Mouse (Mus musculus) ES-CJ7 (cell line): ENCODE measurements around the gene Nfyc.

Source experiments
- DNase-seq: peaks from one replicate; pipeline ENCODE4 v3.0.0; 2011; ENCODE audit warnings: low read depth, low spot score

Nfyc gene

GRCm38 (mm10) chr4:120755299-120755698 lies 76.1 kb downstream of the Nfyc start:
- peak; percentile 75 for DNase-seq

GRCm38 (mm10) chr4:120749601-120750000 lies 81.8 kb downstream of the Nfyc start:
- no peak for DNase-seq

DNA sequence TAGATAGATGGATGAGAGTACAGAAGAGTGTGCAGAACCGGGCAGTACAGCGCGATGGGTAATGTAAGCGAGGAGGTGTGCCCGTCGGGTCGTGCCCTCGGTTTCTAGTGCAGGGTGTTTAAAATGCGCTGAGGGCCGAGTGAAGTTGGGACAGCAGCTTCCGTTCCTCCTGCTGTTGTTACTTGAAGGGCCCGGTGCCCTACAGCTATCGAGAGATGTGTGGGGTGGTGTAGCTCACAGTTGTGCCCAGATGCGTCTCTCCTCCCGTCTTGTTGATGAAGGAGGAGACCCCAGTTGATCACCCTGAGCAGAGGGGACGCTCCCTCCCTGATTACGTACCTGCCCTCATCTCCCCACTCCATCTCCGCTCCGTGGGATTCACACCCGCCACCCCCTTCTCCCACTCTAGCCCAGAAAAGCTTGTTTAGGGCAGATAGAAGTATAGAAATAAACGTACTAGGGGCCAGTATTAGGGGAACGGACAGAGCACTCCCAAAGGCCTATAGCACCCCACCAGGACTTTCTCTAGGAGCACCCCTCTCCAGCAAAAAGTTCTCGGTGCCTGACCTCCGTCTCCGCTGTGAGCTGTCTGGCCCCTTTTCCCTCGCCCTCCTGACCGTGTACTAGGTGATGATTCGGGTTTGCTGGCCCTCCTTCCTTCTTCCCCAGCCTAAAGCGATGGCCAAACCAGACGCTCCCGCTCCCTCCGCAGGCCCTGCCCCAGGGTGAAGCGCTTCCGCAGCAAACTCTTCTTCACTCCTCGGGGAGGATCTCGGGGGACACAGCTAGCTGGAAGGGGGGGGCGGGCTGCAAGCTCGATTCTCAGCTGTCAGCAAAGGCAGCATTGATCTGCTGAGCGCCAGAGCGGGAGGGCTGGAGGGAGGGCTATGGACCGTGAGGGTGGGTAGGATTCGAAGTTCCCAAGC lies 83.2 kb downstream of the Nfyc start, which contains the start of gene Kcnq4:
Gene Kcnq4, minus strand, starts transcription at position 672 of the 926 bp plus-strand sequence.
- no peak for DNase-seq

- DNase-seq: no peak
Measured at GRCm38 (mm10) chr4:120747243-120747792, 84.1 kb downstream of the Nfyc start.

GRCm38 (mm10) chr4:120746552-120747150 lies 84.7 kb downstream of the Nfyc start:
- no peak for DNase-seq

DNA sequence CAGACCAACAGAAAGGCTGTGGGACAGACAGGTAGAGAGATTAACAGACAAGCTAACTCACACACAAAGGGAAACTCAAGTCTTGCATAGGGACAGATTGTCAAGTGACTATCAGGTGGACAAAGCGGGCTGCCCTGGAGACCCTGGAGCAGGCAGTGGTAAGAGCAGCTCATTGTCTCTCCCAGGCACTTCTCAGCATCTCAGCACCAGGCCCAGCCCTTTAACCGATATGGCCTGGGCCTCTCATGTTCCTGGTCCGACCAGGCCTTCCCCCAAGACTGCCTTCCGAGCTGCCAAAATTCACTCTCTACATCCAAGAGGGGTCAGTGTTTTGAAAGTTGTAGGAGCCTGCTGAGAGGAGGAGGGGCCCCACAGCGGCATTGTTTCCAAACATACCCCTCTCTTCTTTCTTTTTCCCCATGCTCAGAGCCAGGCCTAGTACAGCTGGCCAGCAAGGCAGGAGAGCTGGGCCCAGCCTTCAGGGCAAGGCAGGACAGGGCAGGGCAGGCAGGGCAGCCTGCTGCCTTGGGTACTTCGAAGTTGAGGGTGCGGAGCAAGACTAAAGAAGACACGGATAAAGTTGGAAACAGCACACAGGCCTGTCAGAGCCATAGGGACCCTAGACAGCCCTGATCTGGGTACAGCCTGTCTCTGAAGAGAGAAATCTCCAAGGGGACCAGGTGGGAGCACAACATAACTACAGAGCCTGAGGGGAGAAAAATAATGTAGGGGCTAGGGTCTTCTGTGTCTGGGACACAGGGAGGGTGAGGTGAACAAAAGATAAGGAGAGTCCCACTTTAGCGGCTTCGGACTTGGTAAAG lies 85.4 kb downstream of the Nfyc start:
- no peak for DNase-seq

- no peak for DNase-seq
Measured at GRCm38 (mm10) chr4:120743636-120744035, 87.7 kb downstream of the Nfyc start.

- DNase-seq: no peak
Measured at GRCm38 (mm10) chr4:120741303-120741702, 90.1 kb downstream of the Nfyc start.

- DNase-seq: no peak
Measured at GRCm38 (mm10) chr4:120734012-120734622, 97.3 kb downstream of the Nfyc start.

- DNase-seq: no peak
Measured at GRCm38 (mm10) chr4:120732737-120733136, 98.6 kb downstream of the Nfyc start.

DNA sequence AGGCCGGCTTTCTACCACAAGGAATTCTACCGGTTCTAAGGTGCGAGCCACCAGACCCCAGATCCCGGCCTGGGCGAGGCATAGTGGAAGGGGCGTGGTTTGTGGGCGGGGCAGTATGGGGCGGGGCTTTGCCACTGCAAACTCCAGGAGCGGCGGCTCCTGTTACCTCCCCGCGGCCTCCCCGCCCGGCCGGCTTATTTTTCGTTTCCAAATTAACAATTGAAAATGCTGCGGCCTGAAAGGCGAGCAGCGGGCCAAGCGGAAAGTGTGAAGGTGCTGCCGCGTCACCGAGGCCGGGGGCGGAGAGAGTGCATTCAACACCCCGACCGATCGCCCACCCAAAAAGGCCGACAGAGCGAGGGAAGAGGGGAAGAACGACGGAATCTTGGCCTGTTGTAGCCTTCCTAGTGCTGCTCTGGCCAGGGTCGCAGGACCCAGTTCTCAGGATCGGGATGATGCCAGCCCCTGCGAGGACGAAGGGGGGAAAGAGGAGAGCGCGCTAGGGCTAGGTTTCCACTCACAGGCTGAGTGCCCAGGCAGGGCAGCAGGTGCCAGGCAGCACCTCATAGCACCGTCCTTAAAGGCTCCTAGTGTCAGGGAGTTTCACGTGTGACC lies 100.2 kb downstream of the Nfyc start:
- DNase-seq: peak; percentile 65

GRCm38 (mm10) chr4:120730574-120730973 lies 100.8 kb downstream of the Nfyc start:
- DNase-seq: no peak

- no peak for DNase-seq
Measured at GRCm38 (mm10) chr4:120730146-120730545, 101.2 kb downstream of the Nfyc start.

- DNase-seq: no peak
Measured at GRCm38 (mm10) chr4:120729441-120729840, 101.9 kb downstream of the Nfyc start.

DNA sequence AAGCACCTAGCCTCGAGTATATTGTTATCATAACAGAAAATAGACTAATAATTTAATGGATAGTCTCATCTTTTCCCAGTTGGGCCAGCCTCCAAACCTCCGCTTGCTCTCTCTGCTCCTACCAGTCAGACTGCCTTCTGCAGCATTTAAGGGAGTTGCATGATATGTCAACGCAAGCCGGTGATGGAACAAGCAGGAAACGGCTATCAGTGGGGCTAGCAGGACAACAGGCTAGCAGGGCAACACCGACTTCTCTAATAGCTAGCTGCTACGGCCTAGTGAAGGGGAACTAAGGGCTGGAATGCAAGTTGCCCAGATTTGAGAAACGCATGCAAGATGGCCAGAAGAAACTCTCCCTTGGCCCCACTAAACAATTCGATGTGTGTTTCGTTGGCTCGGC lies 103.5 kb downstream of the Nfyc start:
- DNase-seq: no peak

- DNase-seq: no peak
Measured at GRCm38 (mm10) chr4:120726174-120726573, 105.2 kb downstream of the Nfyc start.

DNA sequence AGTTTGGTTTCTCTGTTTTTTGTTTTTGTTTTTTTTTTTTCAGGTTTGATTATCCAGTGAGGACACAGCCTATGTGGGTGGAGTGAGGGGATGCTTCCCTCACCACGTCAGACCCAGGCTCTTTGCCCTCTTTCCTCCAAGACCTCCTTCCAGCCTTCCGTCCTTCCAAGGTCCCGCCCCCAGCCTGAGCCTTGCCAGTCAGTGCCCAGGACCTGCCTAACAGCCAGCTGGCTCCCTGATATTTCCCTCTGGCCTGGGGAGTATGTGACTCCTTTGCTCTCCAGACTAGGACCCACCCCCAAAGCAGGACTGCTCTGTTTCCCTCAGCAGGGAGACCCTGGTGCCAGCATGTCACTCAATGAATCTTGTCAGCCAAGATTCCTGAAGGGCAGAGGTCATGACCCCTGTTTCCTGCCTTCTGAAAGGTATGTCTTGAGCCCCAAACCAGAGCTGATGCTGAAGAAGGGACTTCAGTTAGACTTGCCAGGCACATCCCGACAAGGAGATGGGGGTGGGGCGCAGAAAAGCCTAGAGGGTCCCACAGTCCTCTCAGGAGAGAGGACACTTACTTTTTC lies 105.8 kb downstream of the Nfyc start:
- no peak for DNase-seq

DNA sequence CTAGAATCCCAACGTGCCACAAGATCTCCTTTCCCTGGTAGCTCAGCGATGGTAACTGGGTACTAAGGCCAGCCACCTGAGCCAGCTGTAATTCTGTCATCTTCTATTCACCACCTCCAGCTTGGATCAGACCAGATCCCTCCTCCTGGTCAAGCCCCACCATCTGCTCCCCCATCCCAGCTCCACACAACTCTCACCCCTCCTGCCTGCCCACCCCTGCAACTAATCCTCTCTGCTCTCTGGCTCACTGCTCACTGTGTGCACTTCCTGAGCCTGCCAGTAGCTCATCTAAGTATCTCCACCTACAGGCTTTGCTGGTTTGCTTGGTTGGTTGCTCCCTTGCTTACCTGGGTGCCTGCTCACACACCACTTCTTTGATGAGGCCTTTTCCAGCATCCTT lies 109.8 kb downstream of the Nfyc start:
- no peak for DNase-seq

DNA sequence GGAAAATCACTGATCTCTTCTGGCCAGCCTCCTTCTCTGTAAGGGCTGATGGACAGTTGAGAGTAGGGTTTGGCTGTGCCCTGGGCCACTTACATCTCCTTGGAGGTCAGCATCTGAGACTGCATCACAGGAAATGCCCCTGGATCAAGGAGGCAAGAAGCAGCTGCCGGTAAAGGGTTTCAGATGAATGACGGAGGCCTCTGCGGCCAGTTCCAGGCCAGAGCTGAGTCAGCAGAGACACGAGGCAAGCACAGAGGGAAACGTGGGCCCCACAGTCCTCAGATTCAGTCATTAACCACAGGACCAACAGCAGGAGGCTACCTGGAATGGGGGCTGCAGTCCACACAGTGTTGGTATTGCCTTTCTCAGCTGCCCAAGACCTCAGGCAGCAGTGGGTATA lies 112.2 kb downstream of the Nfyc start:
- no peak for DNase-seq

DNA sequence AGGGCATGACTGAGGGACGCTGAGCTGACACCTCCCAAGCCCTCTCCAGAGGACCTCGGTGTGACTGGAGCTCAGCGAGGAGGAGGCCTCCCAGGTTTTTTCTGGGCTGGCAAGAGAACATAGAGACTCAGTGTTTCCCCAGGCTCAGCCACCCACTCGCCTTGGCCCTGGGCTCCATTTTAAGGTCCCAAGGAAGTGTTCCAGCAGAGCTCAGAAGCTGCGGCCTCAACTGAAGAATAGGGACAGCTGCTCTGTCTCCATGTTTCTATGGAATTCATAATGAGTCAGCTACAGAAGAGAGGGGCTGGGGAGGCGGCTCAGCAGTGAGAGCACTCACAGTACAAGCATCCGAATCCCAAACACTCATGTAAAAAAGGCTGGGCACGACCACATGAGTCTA lies 113.8 kb downstream of the Nfyc start:
- DNase-seq: no peak

DNA sequence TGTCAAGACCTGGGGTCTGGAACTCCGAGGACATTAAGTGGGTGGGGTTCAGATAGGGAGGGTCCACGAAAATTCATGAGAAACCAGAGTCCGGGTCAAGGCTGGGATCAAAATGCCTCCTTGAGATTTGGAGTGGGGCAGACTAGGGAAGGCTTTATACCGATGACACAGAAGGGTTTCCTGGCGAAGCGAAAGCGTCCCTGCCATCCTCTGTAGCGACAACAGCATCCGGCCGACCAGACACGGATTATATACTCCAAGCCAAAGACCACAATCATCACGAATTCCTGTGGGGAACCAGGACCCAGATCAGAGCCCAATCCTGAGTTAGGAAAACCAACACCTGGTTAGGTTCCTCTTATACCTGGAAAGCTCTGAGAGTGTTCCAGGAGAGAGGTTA lies 114.6 kb downstream of the Nfyc start:
- no peak for DNase-seq
